Mouse (Mus musculus): ENCODE data around the gene Nrcam. TPM values are rescaled to one million over a fixed set of nuclear protein-coding genes. Genes with fewer than 3 reads are reported as not detected.

Nrcam gene
- total RNA-seq, 1 experiment from 2014 or later, result not detected

Other genes starting within 250 kb of the Nrcam start
- 99.3 to 127 TPM (median 119 TPM) in 3 replicates for gene Dnajb9, start 118.6 kb upstream of the Nrcam start, total RNA-seq (2017)
- gene Pnpla8, start 107.5 kb upstream of the Nrcam start, total RNA-seq (2017), result 44.8 to 55.6 TPM (median 51.6 TPM) in 3 replicates